ENCODE assay signal across 7 mouse cellular contexts in genomic region chr16:22547741-22548140, GRCm38 (mm10).
DNase-seq lines count a peak whose midpoint lies in the region; ATAC-seq lines count a peak whose summit lies in the region.

No protein-coding gene starts in this region.

- H3K4me1 ChIP-seq in lung, embryonic 15.5 days: peaks cover 59% of the 10 kb centered on the region
- peaks cover 64% of the 10 kb centered on the region for H3K4me1 ChIP-seq in heart, embryonic 16.5 days (ENCODE audit: control insufficient read depth, insufficient read depth, low read length)
- H3K4me1 ChIP-seq in liver, embryonic 15.5 days (replicated peaks): peaks cover 13% of the 10 kb centered on the region
- H3K4me1 ChIP-seq in stomach, embryonic 16.5 days (ENCODE audit: control insufficient read depth, insufficient read depth, low read length): peaks cover 27% of the 10 kb centered on the region

- no peaks in the 10 kb centered on the region for H3K9me3 ChIP-seq in lung, embryonic 15.5 days
- H3K9me3 ChIP-seq in heart, embryonic 16.5 days (replicated peaks; ENCODE audit: control insufficient read depth, low read length): no peaks in the 10 kb centered on the region
- no peaks in the 10 kb centered on the region for H3K9me3 ChIP-seq in liver, embryonic 15.5 days (replicated peaks)
- H3K9me3 ChIP-seq in stomach, embryonic 16.5 days (replicated peaks; ENCODE audit: control insufficient read depth, low read length): no peaks in the 10 kb centered on the region

- H3K27me3 ChIP-seq in lung, embryonic 15.5 days: no peaks in the 10 kb centered on the region
- no peaks in the 10 kb centered on the region for H3K27me3 ChIP-seq in heart, embryonic 16.5 days (ENCODE audit: control insufficient read depth, insufficient read depth, low read length)
- no peaks in the 10 kb centered on the region for H3K27me3 ChIP-seq in liver, embryonic 15.5 days
- H3K27me3 ChIP-seq in stomach, embryonic 16.5 days (ENCODE audit: control insufficient read depth, insufficient read depth, low read length): no peaks in the 10 kb centered on the region

- H3K4me3 ChIP-seq in lung, embryonic 15.5 days: peak overlapping the region; percentile 33
- peak overlapping the region; percentile 63 for H3K4me3 ChIP-seq in heart, embryonic 16.5 days (ENCODE audit: low read length)
- no peak overlapping the region for H3K4me3 ChIP-seq in liver, embryonic 15.5 days (replicated peaks)
- no peak overlapping the region for H3K4me3 ChIP-seq in stomach, embryonic 16.5 days (replicated peaks; ENCODE audit: low read length)

- DNase-seq in lung, postnatal 14 days: no peak
- no peak for DNase-seq in MN1 (ENCODE audit: low spot score)
- DNase-seq in testis, postnatal 14 days (ENCODE audit: low spot score): no peak

- no peaks in the 10 kb centered on the region for H3K36me3 ChIP-seq in lung, embryonic 15.5 days
- no peaks in the 10 kb centered on the region for H3K36me3 ChIP-seq in heart, embryonic 16.5 days (ENCODE audit: control insufficient read depth, insufficient read depth)
- no peaks in the 10 kb centered on the region for H3K36me3 ChIP-seq in liver, embryonic 15.5 days (replicated peaks)
- H3K36me3 ChIP-seq in stomach, embryonic 16.5 days (ENCODE audit: control insufficient read depth, insufficient read depth, low read length): no peaks in the 10 kb centered on the region

- ATAC-seq in lung, embryonic 15.5 days (ENCODE audit: borderline replicate concordance, extremely low read depth, low FRiP score, low TSS enrichment): no peak
- no peak for ATAC-seq in heart, embryonic 16.5 days (replicated peaks; ENCODE audit: extremely low read depth, insufficient read depth, low FRiP score)
- ATAC-seq in liver, embryonic 15.5 days (ENCODE audit: insufficient read depth): no peak
- ATAC-seq in stomach, embryonic 16.5 days (ENCODE audit: insufficient read depth, low FRiP score): no peak

- peak overlapping the region; percentile 57 for H3K4me2 ChIP-seq in lung, embryonic 15.5 days
- H3K4me2 ChIP-seq in heart, embryonic 16.5 days (ENCODE audit: low read depth, low read length): peak overlapping the region; percentile 80
- H3K4me2 ChIP-seq in liver, embryonic 15.5 days: peak overlapping the region; percentile 68
- H3K4me2 ChIP-seq in stomach, embryonic 16.5 days (ENCODE audit: low read depth, low read length): peak overlapping the region; percentile 63

- no peak overlapping the region for H3K9ac ChIP-seq in lung, embryonic 15.5 days
- H3K9ac ChIP-seq in heart, embryonic 16.5 days (ENCODE audit: low read length): peak overlapping the region; percentile 24; the same call in 1 of the 2 replicates
- no peak overlapping the region for H3K9ac ChIP-seq in liver, embryonic 15.5 days
- no peak overlapping the region for H3K9ac ChIP-seq in stomach, embryonic 16.5 days (ENCODE audit: low read length)

- H3K27ac ChIP-seq in lung, embryonic 15.5 days: peak overlapping the region; percentile 81
- H3K27ac ChIP-seq in heart, embryonic 16.5 days (ENCODE audit: low read length): peak overlapping the region; percentile 88
- H3K27ac ChIP-seq in liver, embryonic 15.5 days (replicated peaks): no peak overlapping the region
- H3K27ac ChIP-seq in stomach, embryonic 16.5 days (ENCODE audit: low read length): no peak overlapping the region

- WGBS in lung, embryonic 15.5 days: 50% methylated on average over 10 of the region's 10 CpGs
- 54% methylated on average over 10 of the region's 10 CpGs for WGBS in heart, embryonic 16.5 days
- WGBS in liver, embryonic 15.5 days (ENCODE audit: insufficient replicate concordance): 44% methylated on average over 10 of the region's 10 CpGs
- 62% methylated on average over 10 of the region's 10 CpGs for WGBS in stomach, embryonic 16.5 days

Comparison
In these comparisons a context has a peak if more than half of its experiments do, and no peak if none do; other contexts are left out.
1. H3K27ac ChIP-seq: peak in lung, embryonic 15.5 days (single experiment) and heart, embryonic 16.5 days (single experiment); none in liver, embryonic 15.5 days (single experiment) and stomach, embryonic 16.5 days (single experiment).
2. H3K4me3 ChIP-seq: peak in lung, embryonic 15.5 days (single experiment) and heart, embryonic 16.5 days (single experiment); none in liver, embryonic 15.5 days (single experiment) and stomach, embryonic 16.5 days (single experiment).
3. Peak in every context shown above with its lines, with median percentiles within 50 percentile points of each other: H3K4me2 ChIP-seq.